Mouse (Mus musculus) intestine, embryonic 14.5 days (tissue): ENCODE measurements at regions not wholly inside any gene's neighbourhood (a gene's known extent, or its start where the extent isn't known, plus 50 kb on each side); places are given as distances from the start of the nearest gene placed in this dataset.

ENCODE experiments used
- ATAC-seq: fragments of 200-750 bp; cut with Nextera tagmentation; replicated peaks from 2 replicates; pipeline ENCODE4 v1.8.0; 2017; ENCODE audit warnings: low read depth, moderate number of reproducible peaks, moderate TSS enrichment, moderate library complexity; ENCODE audit not compliant: low FRiP score, low TSS enrichment
- DNase-seq: peaks from one replicate; pipeline ENCODE4 v3.0.0-alpha.2; 2018; ENCODE audit warnings: low spot score
- H3K27ac ChIP-seq: fragments of 300-500 bp; sonication (generic); 2 replicates; pipeline ENCODE4 v1.5.1; 2014; ENCODE audit warnings: low read depth, mild to moderate bottlenecking, control low read depth
- H3K27me3 ChIP-seq: fragments of 300-500 bp; sonication (generic); replicated peaks from 2 replicates; pipeline ENCODE4 v1.6.1; 2014; ENCODE audit warnings: low read length, control low read depth; ENCODE audit not compliant: control insufficient read depth, insufficient read depth
- H3K36me3 ChIP-seq: fragments of 300-500 bp; sonication (generic); 2 replicates; pipeline ENCODE4 v1.6.1; 2014; ENCODE audit warnings: low read length, control low read depth; ENCODE audit not compliant: control insufficient read depth, insufficient read depth
- H3K4me1 ChIP-seq: fragments of 300-500 bp; sonication (generic); replicated peaks from 2 replicates; pipeline ENCODE4 v1.6.1; 2014; ENCODE audit warnings: low read length, control low read depth, mixed read lengths; ENCODE audit not compliant: control insufficient read depth, insufficient read depth
- H3K4me2 ChIP-seq: fragments of 300-500 bp; sonication (generic); 2 replicates; pipeline ENCODE4 v1.6.1; 2014; ENCODE audit warnings: low read length
- H3K4me3 ChIP-seq: fragments of 300-500 bp; sonication (generic); 2 replicates; pipeline ENCODE4 v1.5.1; 2014; ENCODE audit warnings: low read depth, low read length, control low read depth, mixed read lengths
- H3K9ac ChIP-seq: fragments of 300-500 bp; sonication (generic); 2 replicates; pipeline ENCODE4 v1.6.1; 2014; ENCODE audit warnings: mild to moderate bottlenecking, low read length
- H3K9me3 ChIP-seq: fragments of 300-500 bp; sonication (generic); 2 replicates; pipeline ENCODE4 v1.6.1; 2016; ENCODE audit warnings: low read length, control low read depth; ENCODE audit not compliant: control insufficient read depth
- WGBS: fragments of 180-500 bp; shearing (Covaris S2); extraction: QIAGEN DNeasy Blood & Tissue Kit; methylation state at CpG from one replicate; pipeline ENCODE4 v1.1.7; 2014; 5-methylcytosine and 5-hydroxymethylcytosine counted together

- Histone ChIP-seq H3K4me3 (no peak overlapping the region), H3K9me3 (no peaks in the 10 kb centered on the region), H3K4me1 (peaks cover 9% of the 10 kb centered on the region), H3K4me2 (no peak overlapping the region), H3K36me3 (no peaks in the 10 kb centered on the region), H3K27ac (no peak overlapping the region), H3K9ac (no peak overlapping the region), H3K27me3 (no peaks in the 10 kb centered on the region)
- DNase-seq, result no peak
- WGBS, result 47% methylated on average over 3 of the region's 3 CpGs
- no peak for ATAC-seq
Measured at GRCm38 (mm10) chr2:38420498-38420897, 81.4 kb downstream of the Lhx2 start.

- DNase-seq (no peak), ATAC-seq (no peak)
- H3K36me3 ChIP-seq, result no peaks in the 10 kb centered on the region
- H3K4me2 ChIP-seq, result no peak overlapping the region
- no peaks in the 10 kb centered on the region for H3K9me3 ChIP-seq
- H3K4me3 ChIP-seq, result no peak overlapping the region
- WGBS, result 71% methylated on average over 3 of the region's 3 CpGs
- H3K27ac ChIP-seq, result no peak overlapping the region
- H3K27me3 ChIP-seq, result no peaks in the 10 kb centered on the region
- H3K9ac ChIP-seq, result no peak overlapping the region
- H3K4me1 ChIP-seq, result peaks cover 9% of the 10 kb centered on the region
Measured at GRCm38 (mm10) chr2:38422406-38422805, 83.3 kb downstream of the Lhx2 start.

- ATAC-seq, result no peak
- H3K36me3 ChIP-seq, result no peaks in the 10 kb centered on the region
- no peaks in the 10 kb centered on the region for H3K27me3 ChIP-seq
- no peak overlapping the region for H3K9ac ChIP-seq
- WGBS, result 34% methylated on average over 7 of the region's 7 CpGs
- no peaks in the 10 kb centered on the region for H3K9me3 ChIP-seq
- peak overlapping the region; percentile 30; the same call in 1 of the 2 replicates for H3K4me2 ChIP-seq
- DNase-seq, result no peak
- no peak overlapping the region for H3K27ac ChIP-seq
- H3K4me3 ChIP-seq, result no peak overlapping the region
- peaks cover 9% of the 10 kb centered on the region for H3K4me1 ChIP-seq
Measured at GRCm38 (mm10) chr2:38423886-38424277, 84.8 kb downstream of the Lhx2 start.

- no peaks in the 10 kb centered on the region for H3K27me3 ChIP-seq
- H3K9ac ChIP-seq, result no peak overlapping the region
- peak overlapping the region; percentile 30 for H3K4me2 ChIP-seq
- no peak overlapping the region for H3K27ac ChIP-seq
- peaks cover 9% of the 10 kb centered on the region for H3K4me1 ChIP-seq
- 0 out of 2 replicates have a peak, but pooled peaks have one; percentile 15 for ATAC-seq
- no peak overlapping the region for H3K4me3 ChIP-seq
- H3K36me3 ChIP-seq, result no peaks in the 10 kb centered on the region
- no peak for DNase-seq
- 4% methylated on average over 20 of the region's 22 CpGs for WGBS
- no peaks in the 10 kb centered on the region for H3K9me3 ChIP-seq
Measured at GRCm38 (mm10) chr2:38424278-38424931, 85.3 kb downstream of the Lhx2 start.

- H3K4me2 ChIP-seq, result no peak overlapping the region; the same call in 1 of the 2 replicates
- H3K27ac ChIP-seq, result no peak overlapping the region
- peaks cover 9% of the 10 kb centered on the region for H3K4me1 ChIP-seq
- no peak for DNase-seq
- H3K36me3 ChIP-seq, result no peaks in the 10 kb centered on the region
- ATAC-seq, result no peak
- no peak overlapping the region for H3K9ac ChIP-seq
- WGBS, result 33% methylated on average over 9 of the region's 9 CpGs
- no peaks in the 10 kb centered on the region for H3K9me3 ChIP-seq
- H3K27me3 ChIP-seq, result no peaks in the 10 kb centered on the region
- H3K4me3 ChIP-seq, result no peak overlapping the region
Measured at GRCm38 (mm10) chr2:38424976-38425375, 85.9 kb downstream of the Lhx2 start.

GRCm38 (mm10) chr2:38429752-38430378 lies 81.6 kb upstream of the Nek6 start:
- ATAC-seq, result 0 out of 2 replicates have a peak, but pooled peaks have one; percentile 53
- no peaks in the 10 kb centered on the region for H3K27me3 ChIP-seq
- WGBS, result 35% methylated on average over 6 of the region's 6 CpGs

GRCm38 (mm10) chr2:38431546-38431945 lies 79.9 kb upstream of the Nek6 start:
- ATAC-seq (no peak), DNase-seq (no peak)
- H3K27me3 ChIP-seq, result no peaks in the 10 kb centered on the region
- H3K36me3 ChIP-seq, result no peaks in the 10 kb centered on the region
- no peaks in the 10 kb centered on the region for H3K9me3 ChIP-seq
- H3K4me3 ChIP-seq, result no peak overlapping the region
- 67% methylated on average over 5 of the region's 5 CpGs for WGBS
- no peak overlapping the region for H3K4me2 ChIP-seq
- no peak overlapping the region for H3K9ac ChIP-seq
- H3K27ac ChIP-seq, result no peak overlapping the region
- H3K4me1 ChIP-seq, result no peaks in the 10 kb centered on the region

More at GRCm38 (mm10) chr2:38429752-38430378, 81.6 kb upstream of the Nek6 start:
- Histone ChIP-seq H3K36me3 (no peaks in the 10 kb centered on the region), H3K9ac (no peak overlapping the region), H3K27ac (no peak overlapping the region), H3K4me2 (no peak overlapping the region), H3K4me3 (no peak overlapping the region), H3K4me1 (no peaks in the 10 kb centered on the region), H3K9me3 (no peaks in the 10 kb centered on the region)
- peak; percentile 93 for DNase-seq

GRCm38 (mm10) chr2:38433736-38434135 lies 77.7 kb upstream of the Nek6 start:
- Histone ChIP-seq H3K4me2 (no peak overlapping the region), H3K9ac (no peak overlapping the region), H3K9me3 (no peaks in the 10 kb centered on the region), H3K4me3 (no peak overlapping the region), H3K4me1 (no peaks in the 10 kb centered on the region), H3K27ac (no peak overlapping the region), H3K27me3 (no peaks in the 10 kb centered on the region), H3K36me3 (no peaks in the 10 kb centered on the region)
- no peak for ATAC-seq
- DNase-seq, result no peak
- 19% methylated on average over 3 of the region's 3 CpGs for WGBS

- H3K27me3 ChIP-seq, result no peaks in the 10 kb centered on the region
- no peak for DNase-seq
- H3K4me2 ChIP-seq, result no peak overlapping the region
- no peak overlapping the region for H3K4me3 ChIP-seq
- H3K4me1 ChIP-seq, result no peaks in the 10 kb centered on the region
- H3K36me3 ChIP-seq, result no peaks in the 10 kb centered on the region
- no peak for ATAC-seq
- WGBS, result 71% methylated on average over 4 of the region's 4 CpGs
- H3K9me3 ChIP-seq, result no peaks in the 10 kb centered on the region
- H3K27ac ChIP-seq, result no peak overlapping the region
- H3K9ac ChIP-seq, result no peak overlapping the region
Measured at GRCm38 (mm10) chr2:38436701-38437100, 74.7 kb upstream of the Nek6 start.
